Mouse (Mus musculus): Measurements from ENCODE around the gene Mrap2.

DNA sequence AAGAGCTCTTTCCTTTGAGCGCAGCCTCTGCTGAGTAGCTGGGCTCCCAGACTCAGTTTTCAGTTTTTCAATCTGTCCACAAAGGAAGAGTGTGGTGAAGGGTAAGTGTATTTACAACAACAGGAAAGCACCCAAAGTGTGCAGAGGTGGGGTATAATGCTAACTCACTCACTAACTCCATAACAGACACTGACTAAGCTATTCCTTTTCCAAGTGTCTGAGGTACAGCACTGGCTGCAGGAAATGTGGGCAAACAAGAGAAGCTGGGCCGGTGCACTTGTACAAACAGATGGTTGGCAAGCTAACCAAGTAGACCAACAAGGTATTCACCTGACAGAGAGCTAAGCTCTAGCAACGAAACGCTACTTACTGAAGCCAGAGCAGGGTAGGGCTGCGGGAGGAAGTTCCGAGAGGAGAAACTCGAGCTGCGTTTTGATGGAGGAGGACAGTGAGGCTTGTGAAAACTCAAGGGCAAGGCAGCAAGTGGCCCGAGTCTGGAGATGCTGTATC lies 66.8 kb downstream of the Mrap2 start:
- TF ChIP-seq POLR2A (IDR thresholded peaks at IDR 0.05; ENCODE audit: low read depth, low read length) = no peak
- no peak for TF ChIP-seq CTCF (IDR thresholded peaks at IDR 0.05; ENCODE audit: borderline replicate concordance, insufficient read depth, low read length)

All from embryonic fibroblast, embryonic 13.5 days (primary cell).